Mouse (Mus musculus) kidney, postnatal 25 days (tissue): ENCODE results near the gene Cradd.

ENCODE experiments used
- DNase-seq, 2 experiments: peaks; one replicate each; pipeline ENCODE4 v3.0.0; 2021; ENCODE audit warnings: mixed read lengths in 2 of 2

Gene Cradd

GRCm38 (mm10) chr10:95195719-95196118 is 128.2 kb downstream of the Cradd start:
- no peak for DNase-seq

GRCm38 (mm10) chr10:95194776-95195175 is 129.2 kb downstream of the Cradd start:
- no peak for DNase-seq

- peak; percentile 15 to 50 for DNase-seq
Observed at GRCm38 (mm10) chr10:95193875-95194281, 130.1 kb downstream of the Cradd start.

- peak in 1 of 2 experiments; percentile 41 for DNase-seq
Observed at GRCm38 (mm10) chr10:95191881-95192280, 132.1 kb downstream of the Cradd start.

GRCm38 (mm10) chr10:95191151-95191655 is 132.7 kb downstream of the Cradd start:
- no peak for DNase-seq

- DNase-seq, result no peak
Observed at GRCm38 (mm10) chr10:95189550-95190211, 134.3 kb downstream of the Cradd start.

GRCm38 (mm10) chr10:95184210-95184609 is 139.7 kb downstream of the Cradd start:
- DNase-seq, result no peak

GRCm38 (mm10) chr10:95183051-95183450 is 140.9 kb downstream of the Cradd start:
- peak; percentile 78 to 82 for DNase-seq

- no peak for DNase-seq
Observed at GRCm38 (mm10) chr10:95182405-95182804, 141.5 kb downstream of the Cradd start.

- DNase-seq, result no peak
Observed at GRCm38 (mm10) chr10:95181553-95181952, 142.4 kb downstream of the Cradd start.

GRCm38 (mm10) chr10:95180900-95181299 is 143.0 kb downstream of the Cradd start:
- DNase-seq, result no peak

GRCm38 (mm10) chr10:95180177-95180576 is 143.8 kb downstream of the Cradd start:
- no peak for DNase-seq

- DNase-seq, result no peak
Observed at GRCm38 (mm10) chr10:95178785-95179184, 145.1 kb downstream of the Cradd start.

GRCm38 (mm10) chr10:95175423-95176120 is 148.4 kb downstream of the Cradd start:
- no peak for DNase-seq

- DNase-seq, result no peak
Observed at GRCm38 (mm10) chr10:95174260-95174659, 149.7 kb downstream of the Cradd start.

- DNase-seq, result no peak
Observed at GRCm38 (mm10) chr10:95170721-95171354, 153.1 kb downstream of the Cradd start.

GRCm38 (mm10) chr10:95164949-95165348 is 159.0 kb downstream of the Cradd start:
- peak in 1 of 2 experiments; percentile 37 for DNase-seq

GRCm38 (mm10) chr10:95162691-95163374 is 161.1 kb downstream of the Cradd start:
- peak; percentile 55 to 64 for DNase-seq

- DNase-seq, result no peak
Observed at GRCm38 (mm10) chr10:95159675-95160256, 164.2 kb downstream of the Cradd start.

- peak in 1 of 2 experiments; percentile 34 for DNase-seq
Observed at GRCm38 (mm10) chr10:95156410-95156809, 167.5 kb downstream of the Cradd start.

GRCm38 (mm10) chr10:95154675-95155074 is 169.3 kb downstream of the Cradd start:
- no peak for DNase-seq

- no peak for DNase-seq
Observed at GRCm38 (mm10) chr10:95153224-95153623, 170.7 kb downstream of the Cradd start.
